Mouse (Mus musculus): ENCODE data around the gene Grid2. TPM values are rescaled to one million over a fixed set of nuclear protein-coding genes. Genes with fewer than 3 reads are reported as not detected.

Gene Grid2
- total RNA-seq, 2 experiments from 2014 or later, result 0.10 to 0.17 TPM

- DNase-seq, result no peak
- intact Hi-C loops (cut with DNase I), result no loop called here
Observed at GRCm38 (mm10) chr6:64046084-64046483, 790.4 kb downstream of the Grid2 start.

DNA sequence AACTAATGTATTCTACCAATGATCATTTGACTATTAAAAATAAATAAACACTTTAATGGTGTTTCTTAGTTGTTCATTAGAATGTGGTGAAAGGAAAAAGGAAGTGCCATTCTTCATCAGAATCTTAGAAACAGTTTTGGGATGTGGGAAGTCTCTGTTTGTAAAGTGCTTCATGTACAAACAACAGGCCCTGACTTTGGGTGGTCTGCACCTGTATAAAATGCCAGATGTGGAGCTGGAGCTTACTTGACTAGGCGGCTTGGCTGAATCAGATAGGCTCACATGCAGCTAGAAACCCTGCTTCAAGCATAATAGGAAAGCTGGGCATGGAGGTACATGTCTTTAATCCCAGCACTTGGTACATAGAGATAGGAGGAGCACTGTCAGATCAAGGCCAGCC is 791.1 kb downstream of the Grid2 start:
- DNase-seq, result no peak
- intact Hi-C loops (cut with DNase I), result no loop called here

DNA sequence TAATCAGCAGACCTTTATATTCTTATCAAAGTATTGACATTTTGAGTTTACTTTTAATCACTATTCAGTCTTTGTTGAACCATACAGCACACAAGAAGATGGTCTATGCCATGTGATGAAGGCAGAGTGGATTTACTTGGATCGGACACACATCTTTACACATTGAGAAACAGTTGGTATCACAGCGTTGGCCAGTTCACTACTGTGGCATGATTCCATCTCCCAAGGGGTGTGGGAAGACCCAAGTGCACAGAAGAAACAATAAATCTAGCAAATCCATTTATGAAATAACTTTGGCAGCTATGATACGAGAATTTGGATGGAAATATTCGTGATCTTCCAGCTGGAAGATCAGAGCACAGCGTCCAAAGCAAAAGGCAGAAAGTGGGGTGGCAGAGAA is 792.3 kb downstream of the Grid2 start:
- intact Hi-C loops (cut with DNase I), result no loop called here
- no peak for DNase-seq

GRCm38 (mm10) chr6:64063858-64064257 is 808.2 kb downstream of the Grid2 start:
- intact Hi-C loops (cut with DNase I), result no loop called here
- DNase-seq, result no peak

DNA sequence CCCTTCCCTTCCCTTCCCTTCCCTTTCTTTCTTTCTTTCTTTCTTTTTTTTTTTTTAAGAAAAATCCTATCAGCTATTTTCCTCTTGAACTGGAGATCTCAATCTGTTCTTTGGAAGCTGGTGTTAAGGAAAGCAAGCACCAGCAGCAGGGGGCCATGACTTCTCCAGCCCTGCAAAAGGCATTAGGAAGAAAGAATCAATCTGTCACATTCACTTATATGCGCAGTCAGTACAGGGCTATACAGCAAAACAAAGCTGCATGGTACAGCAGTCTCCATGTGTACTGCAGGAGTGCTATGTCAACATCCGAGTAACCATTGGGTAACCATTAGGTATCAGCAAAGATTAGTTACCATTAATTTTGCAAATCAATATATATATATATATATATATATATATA is 809.0 kb downstream of the Grid2 start:
- DNase-seq, result no peak
- intact Hi-C loops (cut with DNase I), result no loop called here

DNA sequence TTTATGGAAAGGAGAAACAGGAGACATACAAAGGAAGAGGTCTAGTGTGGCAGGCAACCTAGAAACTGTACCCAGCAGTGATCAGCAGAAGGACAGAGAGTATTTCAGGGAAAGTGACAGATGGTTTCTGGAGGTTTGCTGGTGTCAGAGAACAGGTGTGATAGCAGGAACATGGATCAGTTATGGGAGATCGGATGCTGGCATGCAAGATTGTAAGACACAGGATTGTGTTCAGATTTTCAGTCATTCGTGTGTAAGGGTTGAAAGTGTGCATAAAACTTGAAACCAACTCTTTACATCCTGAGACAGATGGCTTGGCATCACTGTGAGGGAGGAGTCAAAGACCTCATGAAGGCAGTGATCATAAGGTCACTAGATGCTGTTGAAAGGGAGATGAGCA is 817.7 kb downstream of the Grid2 start:
- DNase-seq, result no peak
- intact Hi-C loops (cut with DNase I), result no loop called here

DNA sequence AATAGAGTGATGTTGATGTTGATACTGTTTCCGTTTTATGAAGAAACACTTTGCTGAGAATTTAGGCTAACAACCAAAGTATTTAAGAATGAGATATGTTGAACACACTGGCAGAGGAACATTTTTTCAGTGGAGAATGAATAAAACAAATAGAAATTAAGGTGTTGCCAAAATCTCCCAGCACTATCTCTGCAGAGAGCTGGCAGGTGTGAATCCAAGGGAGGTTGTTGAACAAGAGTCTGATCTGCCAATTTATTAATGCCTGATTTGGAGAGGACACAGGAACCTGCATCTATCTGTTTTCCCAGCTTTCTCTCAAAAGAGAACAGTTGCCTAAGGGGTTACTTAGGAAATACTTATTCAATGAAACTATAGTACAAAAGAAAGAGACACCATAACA is 822.2 kb downstream of the Grid2 start:
- intact Hi-C loops (cut with DNase I), result no loop called here
- DNase-seq, result no peak

DNA sequence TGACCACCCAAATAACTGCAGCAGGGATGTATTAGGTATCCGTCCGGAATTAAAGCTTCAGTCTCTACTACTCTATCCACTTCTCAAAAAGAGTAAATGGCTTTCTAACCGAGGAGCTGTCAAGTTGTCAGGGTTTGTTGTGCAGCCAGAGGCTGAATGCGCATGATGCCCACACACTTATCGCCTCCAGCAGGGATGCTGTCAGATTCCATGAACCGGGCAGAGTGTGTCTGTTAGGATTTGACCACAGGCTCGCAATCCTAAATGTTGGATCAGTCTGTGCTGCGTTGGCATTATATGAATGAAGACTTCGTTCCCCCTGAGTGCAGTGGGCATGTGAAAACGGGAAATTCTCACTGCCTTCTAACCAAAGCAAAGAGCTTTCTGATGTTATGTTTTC is 843.0 kb downstream of the Grid2 start:
- DNase-seq, result no peak
- intact Hi-C loops (cut with DNase I), result no loop called here

GRCm38 (mm10) chr6:64114594-64114993 is 858.9 kb downstream of the Grid2 start:
- intact Hi-C loops (cut with DNase I), result no loop called here
- no peak for DNase-seq

- no peak for DNase-seq
- intact Hi-C loops (cut with DNase I), result no loop called here
Observed at GRCm38 (mm10) chr6:64136275-64136674, 880.6 kb downstream of the Grid2 start.

GRCm38 (mm10) chr6:64148613-64149012 is 892.9 kb downstream of the Grid2 start:
- intact Hi-C loops (cut with DNase I), result no loop called here
- DNase-seq, result no peak

- intact Hi-C loops (cut with DNase I), result no loop called here
- no peak for DNase-seq
Observed at GRCm38 (mm10) chr6:64174995-64175612, 919.4 kb downstream of the Grid2 start.

GRCm38 (mm10) chr6:64193646-64194045 is 938.0 kb downstream of the Grid2 start:
- DNase-seq, result no peak
- intact Hi-C loops (cut with DNase I), result no loop called here

DNA sequence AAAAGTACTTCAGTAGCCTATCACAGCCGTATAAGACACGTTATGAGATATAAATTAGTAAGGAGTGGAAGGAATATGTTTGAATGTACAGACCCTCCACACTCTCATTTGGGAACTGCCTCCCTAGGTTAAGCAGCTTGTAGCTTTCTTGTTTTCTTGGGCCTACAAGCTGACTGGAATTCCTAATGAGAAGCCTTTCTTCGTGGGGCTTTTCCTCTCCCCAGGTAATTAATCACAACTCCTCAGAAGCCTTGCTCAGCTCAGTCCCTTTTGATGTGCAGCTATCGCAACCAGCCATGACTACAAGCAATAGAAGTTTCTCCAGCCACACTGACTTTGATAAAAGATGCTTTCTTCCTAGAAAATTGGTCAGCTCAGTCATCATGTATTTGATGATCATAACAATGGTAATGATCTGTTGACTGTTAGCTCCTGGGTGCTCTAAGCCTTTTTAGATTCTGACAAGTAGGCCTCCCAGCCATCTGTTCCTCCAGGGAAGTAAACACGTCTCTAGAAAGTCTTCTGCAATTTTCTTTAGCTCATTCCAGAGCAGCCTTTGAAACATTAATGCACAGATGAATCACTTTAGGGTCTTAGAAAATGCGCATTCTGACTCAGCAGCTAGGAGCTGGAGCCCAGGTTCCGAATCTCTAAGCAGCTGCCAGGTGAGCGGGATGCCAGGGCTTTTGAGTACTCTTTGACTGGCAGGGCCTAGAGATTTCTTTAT is 946.9 kb downstream of the Grid2 start:
- no peak for DNase-seq
- intact Hi-C loops (cut with DNase I), result no loop called here

- intact Hi-C loops (cut with DNase I), result no loop called here
- peak; percentile 2 to 5 for DNase-seq
Observed at GRCm38 (mm10) chr6:64236351-64236750, 980.7 kb downstream of the Grid2 start.

GRCm38 (mm10) chr6:64240526-64240925 is 984.9 kb downstream of the Grid2 start:
- DNase-seq, result no peak
- intact Hi-C loops (cut with DNase I), result no loop called here

- DNase-seq, result no peak
- intact Hi-C loops (cut with DNase I), result no loop called here
Observed at GRCm38 (mm10) chr6:64245951-64246350, 990.3 kb downstream of the Grid2 start.

- no peak for DNase-seq
- intact Hi-C loops (cut with DNase I), result no loop called here
Observed at GRCm38 (mm10) chr6:64251041-64251440, 995.4 kb downstream of the Grid2 start.

DNA sequence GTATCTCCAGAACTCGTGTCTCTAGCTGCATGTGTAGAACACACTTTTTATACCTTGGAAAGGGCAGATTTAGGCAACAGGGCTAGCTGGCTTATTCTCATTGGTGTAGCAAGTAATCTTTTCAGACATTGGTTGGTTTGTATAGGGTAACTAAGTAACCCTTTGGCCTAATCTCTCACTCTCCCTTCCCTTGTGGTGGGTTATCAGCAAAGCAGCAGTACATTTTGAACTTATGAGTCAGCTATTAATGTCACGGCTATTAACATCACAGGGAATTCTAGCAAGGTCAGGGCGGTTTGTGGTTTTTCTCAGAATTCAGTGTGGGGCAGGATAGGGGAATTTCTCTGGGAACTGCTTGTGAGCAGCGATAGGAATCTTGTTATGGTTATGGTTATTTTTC is 1007.8 kb downstream of the Grid2 start:
- no peak for DNase-seq
- intact Hi-C loops (cut with DNase I), result no loop called here

- intact Hi-C loops (cut with DNase I), result no loop called here
- no peak for DNase-seq
Observed at GRCm38 (mm10) chr6:64264224-64264623, 1008.5 kb downstream of the Grid2 start.

GRCm38 (mm10) chr6:64274319-64275114 is 1018.8 kb downstream of the Grid2 start:
- DNase-seq, result no peak
- intact Hi-C loops (cut with DNase I), result no loop called here

GRCm38 (mm10) chr6:64279927-64280326 is 1024.3 kb downstream of the Grid2 start:
- DNase-seq, result no peak
- intact Hi-C loops (cut with DNase I), result no loop called here
